In the genomic region with DNA sequence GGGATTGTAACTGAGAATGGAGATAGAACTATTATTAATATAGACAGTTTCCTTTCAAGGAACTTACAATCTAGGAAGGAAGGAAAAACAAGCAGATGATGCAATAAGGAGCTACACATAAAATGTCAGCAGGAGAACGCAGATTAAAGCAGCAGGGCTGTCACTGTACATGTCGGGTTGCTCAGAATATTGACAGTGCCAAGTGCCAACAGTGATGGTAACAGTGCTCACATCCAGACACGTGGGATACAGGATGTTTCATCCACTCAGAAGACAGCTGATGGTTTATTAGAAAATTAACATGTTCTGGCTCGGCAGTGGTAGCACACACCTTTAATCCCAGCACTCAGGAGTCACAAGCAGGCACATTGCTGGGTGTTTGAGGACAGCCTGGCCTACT, we compare ENCODE assay signal across 22 mouse cellular contexts. TPM values are rescaled to one million over a fixed set of nuclear protein-coding genes. Genes with fewer than 3 reads are reported as not detected.
DNase-seq lines count a peak whose midpoint lies in the region; ATAC-seq and TF ChIP-seq lines count a peak whose summit lies in the region.
"Had no signal": no experiment of that assay in that cellular context is flagged by ENCODE, and none has a peak within 500 bp of the region (broad histone marks: within the 10 kb centered on the region; RNA-seq: fewer than 3 reads in every experiment).

No protein-coding gene starts in this region.

- H3K4me3 ChIP-seq in forebrain, embryonic 14.5 days (ENCODE audit: low read depth, low read length): no peak overlapping the region
- no peak overlapping the region for H3K4me3 ChIP-seq in forebrain, embryonic 10.5 days
- H3K4me3 ChIP-seq in intestine, embryonic 14.5 days (ENCODE audit: low read depth, low read length): no peak overlapping the region
- H3K4me3 ChIP-seq in intestine, embryonic 15.5 days (replicated peaks): no peak overlapping the region
- no peak overlapping the region for H3K4me3 ChIP-seq in lung, postnatal 0 days (ENCODE audit: low read depth, low read length)
- no peak overlapping the region for H3K4me3 ChIP-seq in kidney, embryonic 15.5 days (replicated peaks)
- H3K4me3 ChIP-seq: embryonic facial prominence, embryonic 12.5 days; liver, embryonic 13.5 days; megakaryocyte, embryonic 14.5 days; midbrain, embryonic 13.5 days; neural tube, embryonic 13.5 days had no signal

- no peaks in the 10 kb centered on the region for H3K27me3 ChIP-seq in forebrain, embryonic 14.5 days (replicated peaks; ENCODE audit: control insufficient read depth, insufficient read depth, low read length)
- H3K27me3 ChIP-seq in forebrain, embryonic 10.5 days (ENCODE audit: poor library complexity, severe bottlenecking): no peaks in the 10 kb centered on the region
- H3K27me3 ChIP-seq in intestine, embryonic 14.5 days (replicated peaks; ENCODE audit: control insufficient read depth, insufficient read depth, low read length): no peaks in the 10 kb centered on the region
- H3K27me3 ChIP-seq in intestine, embryonic 15.5 days (replicated peaks): no peaks in the 10 kb centered on the region
- H3K27me3 ChIP-seq in lung, postnatal 0 days (replicated peaks; ENCODE audit: insufficient read depth, low read length): no peaks in the 10 kb centered on the region
- H3K27me3 ChIP-seq in kidney, embryonic 15.5 days: no peaks in the 10 kb centered on the region
- H3K27me3 ChIP-seq: embryonic facial prominence, embryonic 12.5 days; liver, embryonic 13.5 days; megakaryocyte, embryonic 14.5 days; midbrain, embryonic 13.5 days had no signal

- H3K4me1 ChIP-seq in forebrain, embryonic 14.5 days (ENCODE audit: control insufficient read depth, insufficient read depth, low read length): no peaks in the 10 kb centered on the region; the same call in 1 of the 2 replicates
- no peaks in the 10 kb centered on the region for H3K4me1 ChIP-seq in forebrain, embryonic 10.5 days
- H3K4me1 ChIP-seq in intestine, embryonic 14.5 days (replicated peaks; ENCODE audit: control insufficient read depth, insufficient read depth, low read length): no peaks in the 10 kb centered on the region; the same call in 1 of the 2 replicates
- H3K4me1 ChIP-seq in intestine, embryonic 15.5 days (replicated peaks): no peaks in the 10 kb centered on the region
- H3K4me1 ChIP-seq in lung, postnatal 0 days (ENCODE audit: insufficient read depth, low read depth, low read length): 0 out of 2 replicates have a peak, but pooled peaks cover 4% of the 10 kb centered on the region
- 0 out of 2 replicates have a peak, but pooled peaks cover 3% of the 10 kb centered on the region for H3K4me1 ChIP-seq in kidney, embryonic 15.5 days
- H3K4me1 ChIP-seq: embryonic facial prominence, embryonic 12.5 days; liver, embryonic 13.5 days; midbrain, embryonic 13.5 days had no signal

- H3K9me3 ChIP-seq in forebrain, embryonic 14.5 days (replicated peaks; ENCODE audit: control insufficient read depth, low read length): no peaks in the 10 kb centered on the region
- 0 out of 2 replicates have a peak, but pooled peaks cover 6% of the 10 kb centered on the region for H3K9me3 ChIP-seq in forebrain, embryonic 10.5 days
- no peaks in the 10 kb centered on the region for H3K9me3 ChIP-seq in intestine, embryonic 14.5 days (ENCODE audit: control insufficient read depth, low read length)
- no peaks in the 10 kb centered on the region for H3K9me3 ChIP-seq in intestine, embryonic 15.5 days
- H3K9me3 ChIP-seq in lung, postnatal 0 days (ENCODE audit: low read length): no peaks in the 10 kb centered on the region
- H3K9me3 ChIP-seq in kidney, embryonic 15.5 days (replicated peaks): peaks cover 5% of the 10 kb centered on the region; the same call in 1 of the 2 replicates
- H3K9me3 ChIP-seq: embryonic facial prominence, embryonic 12.5 days; liver, embryonic 13.5 days; neural tube, embryonic 13.5 days had no signal

- WGBS in forebrain, embryonic 14.5 days: 63% methylated on average over 4 of the region's 4 CpGs
- WGBS in forebrain, embryonic 10.5 days: 86% methylated on average over 4 of the region's 4 CpGs
- WGBS in intestine, embryonic 14.5 days: 73% methylated on average over 4 of the region's 4 CpGs
- WGBS in intestine, embryonic 15.5 days: 78% methylated on average over 4 of the region's 4 CpGs
- 49% methylated on average over 4 of the region's 4 CpGs for whole genome bisulfite sequencing in lung, postnatal 0 days
- WGBS in kidney, embryonic 15.5 days: 70% methylated on average over 4 of the region's 4 CpGs

- no peak for TF ChIP-seq CTCF in lung, postnatal 0 days (IDR thresholded peaks at IDR 0.05)

- H3K36me3 ChIP-seq in forebrain, embryonic 14.5 days (ENCODE audit: control insufficient read depth, insufficient read depth, low read length): no peaks in the 10 kb centered on the region
- peaks cover 7% of the 10 kb centered on the region for H3K36me3 ChIP-seq in forebrain, embryonic 10.5 days (replicated peaks)
- peaks cover 5% of the 10 kb centered on the region for H3K36me3 ChIP-seq in intestine, embryonic 14.5 days (ENCODE audit: control insufficient read depth, insufficient read depth, low read length)
- no peaks in the 10 kb centered on the region for H3K36me3 ChIP-seq in intestine, embryonic 15.5 days
- no peaks in the 10 kb centered on the region for H3K36me3 ChIP-seq in lung, postnatal 0 days (ENCODE audit: insufficient read depth, low read length)
- H3K36me3 ChIP-seq in kidney, embryonic 15.5 days: peaks cover 6% of the 10 kb centered on the region; the same call in 1 of the 2 replicates

- peak; percentile 69 for ATAC-seq in forebrain, embryonic 14.5 days
- no peak for ATAC-seq in intestine, embryonic 14.5 days (replicated peaks; ENCODE audit: low FRiP score, low TSS enrichment, low read depth)
- ATAC-seq in intestine, embryonic 15.5 days: no peak
- peak; percentile 47 for ATAC-seq in lung, postnatal 0 days
- ATAC-seq in kidney, embryonic 15.5 days (replicated peaks; ENCODE audit: low FRiP score): no peak
- ATAC-seq: inflammation-experienced regulatory T-cells, adult 6 months; midbrain, embryonic 13.5 days had no signal

- peak; percentile 60 for DNase-seq in forebrain, embryonic 14.5 days (ENCODE audit: low spot score)
- DNase-seq in forebrain, embryonic 10.5 days (ENCODE audit: extremely low spot score, low spot score): no peak
- DNase-seq in intestine, embryonic 14.5 days (ENCODE audit: low spot score): peak; percentile 39
- DNase-seq in lung, postnatal 0 days (ENCODE audit: low spot score): no peak
- DNase-seq in lung, postnatal 14 days: no peak
- DNase-seq: adrenal gland, postnatal 25 days; cerebellum, adult 9-11 months; heart, postnatal 4 days; kidney, adult 8-10 months; kidney, postnatal 14 days; liver, embryonic 13.5 days; lung, adult 2 months; lung, postnatal 36 days; retina, postnatal 1 day; right cerebral cortex, postnatal 25 days had no signal

- H3K4me2 ChIP-seq in forebrain, embryonic 14.5 days (ENCODE audit: low read length): no peak overlapping the region
- H3K4me2 ChIP-seq in intestine, embryonic 14.5 days (ENCODE audit: low read length): no peak overlapping the region
- no peak overlapping the region for H3K4me2 ChIP-seq in intestine, embryonic 15.5 days (replicated peaks)
- H3K4me2 ChIP-seq in lung, postnatal 0 days (replicated peaks; ENCODE audit: low read depth, low read length): no peak overlapping the region
- no peak overlapping the region for H3K4me2 ChIP-seq in kidney, embryonic 15.5 days
- H3K4me2 ChIP-seq: embryonic facial prominence, embryonic 12.5 days; liver, embryonic 13.5 days; midbrain, embryonic 13.5 days; neural tube, embryonic 13.5 days had no signal

- TF ChIP-seq EP300 in lung, postnatal 0 days (IDR thresholded peaks at IDR 0.05): peak; percentile 39; the same call in 1 of the 2 replicates

- H3K9ac ChIP-seq in forebrain, embryonic 14.5 days (ENCODE audit: low read length): no peak overlapping the region
- no peak overlapping the region for H3K9ac ChIP-seq in intestine, embryonic 14.5 days (ENCODE audit: low read length)
- H3K9ac ChIP-seq in intestine, embryonic 15.5 days: no peak overlapping the region
- no peak overlapping the region for H3K9ac ChIP-seq in lung, postnatal 0 days (replicated peaks; ENCODE audit: low read depth)
- no peak overlapping the region for H3K9ac ChIP-seq in kidney, embryonic 15.5 days
- H3K9ac ChIP-seq: embryonic facial prominence, embryonic 12.5 days; liver, embryonic 13.5 days; midbrain, embryonic 13.5 days; neural tube, embryonic 13.5 days had no signal

- H3K27ac ChIP-seq in forebrain, embryonic 14.5 days (ENCODE audit: low read depth, low read length): no peak overlapping the region
- H3K27ac ChIP-seq in forebrain, embryonic 10.5 days: no peak overlapping the region
- H3K27ac ChIP-seq in intestine, embryonic 14.5 days (ENCODE audit: low read depth): no peak overlapping the region
- no peak overlapping the region for H3K27ac ChIP-seq in intestine, embryonic 15.5 days
- no peak overlapping the region for H3K27ac ChIP-seq in lung, postnatal 0 days (ENCODE audit: low read length)
- H3K27ac ChIP-seq in kidney, embryonic 15.5 days: no peak overlapping the region
- H3K27ac ChIP-seq: embryonic facial prominence, embryonic 12.5 days; liver, embryonic 13.5 days; midbrain, embryonic 13.5 days; neural tube, embryonic 13.5 days had no signal

RNA-seq across cellular contexts. Expression of a gene that starts 18.8 kb away (rescaled TPM):
- polyA plus RNA-seq in forebrain, embryonic 14.5 days (2014; fragmentation: Nextera tagmentation; extraction: Ambion mirVana): 1.2 and 1.4 TPM in 2 replicates
- polyA plus RNA-seq in forebrain, embryonic 10.5 days (2016; fragmentation: Nextera tagmentation; extraction: Ambion mirVana): 0.38 and 1.0 TPM in 2 replicates
- polyA plus RNA-seq in intestine, embryonic 14.5 days (2014; fragmentation: Nextera tagmentation; extraction: Ambion mirVana): 17.9 and 18.9 TPM in 2 replicates
- 22.5 and 24.0 TPM in 2 replicates for polyA plus RNA-seq in intestine, embryonic 15.5 days (2015; fragmentation: Nextera tagmentation; extraction: Ambion mirVana)
- 47.2 and 48.0 TPM in 2 replicates for polyA plus RNA-seq in lung, postnatal 0 days (2015; fragmentation: Nextera tagmentation; extraction: Ambion mirVana)
- 6.4 and 7.5 TPM in 2 replicates for polyA plus RNA-seq in kidney, embryonic 15.5 days (2015; fragmentation: Nextera tagmentation; extraction: Ambion mirVana)

Comparison
In these comparisons a context has a peak if more than half of its experiments do, and no peak if none do; other contexts are left out.
1. DNase-seq: peak in forebrain, embryonic 14.5 days (single experiment) and intestine, embryonic 14.5 days (single experiment); none in forebrain, embryonic 10.5 days (single experiment), lung, postnatal 0 days (single experiment) and lung, postnatal 14 days (single experiment).
2. ATAC-seq: peak in forebrain, embryonic 14.5 days (single experiment) and lung, postnatal 0 days (single experiment); none in intestine, embryonic 14.5 days (single experiment), intestine, embryonic 15.5 days (single experiment) and kidney, embryonic 15.5 days (single experiment).